Mouse (Mus musculus) heart, postnatal 0 days (tissue): ENCODE data around the gene Zbtb43. TPM values are rescaled to one million over a fixed set of nuclear protein-coding genes. Genes with fewer than 3 reads are reported as not detected.

ENCODE experiments used
- ATAC-seq: fragments of 200-750 bp; cut with Nextera tagmentation; 2 replicates; pipeline ENCODE4 v1.8.0; 2017; ENCODE audit warnings: low read depth, moderate number of reproducible peaks, moderate library complexity; ENCODE audit not compliant: insufficient read depth
- DNase-seq: peaks from one replicate; pipeline ENCODE4 v3.0.0-alpha.2; 2016; ENCODE audit warnings: low spot score
- H3K27ac ChIP-seq: fragments of 300-500 bp; sonication (generic); 2 replicates; pipeline ENCODE4 v1.5.1; 2014; ENCODE audit warnings: low read depth, mild to moderate bottlenecking
- H3K27me3 ChIP-seq: fragments of 300-500 bp; sonication (generic); 2 replicates; pipeline ENCODE4 v1.6.1; 2014; ENCODE audit warnings: low read length, mixed read lengths; ENCODE audit not compliant: control insufficient read depth, insufficient read depth
- H3K36me3 ChIP-seq: fragments of 300-500 bp; sonication (generic); replicated peaks from 2 replicates; pipeline ENCODE4 v1.6.1; 2014; ENCODE audit warnings: low read length, mixed read lengths; ENCODE audit not compliant: control insufficient read depth, insufficient read depth
- H3K4me1 ChIP-seq: fragments of 300-500 bp; sonication (generic); 2 replicates; pipeline ENCODE4 v1.6.1; 2014; ENCODE audit warnings: antibody characterized with exemption; ENCODE audit not compliant: control insufficient read depth, insufficient read depth
- H3K4me2 ChIP-seq: fragments of 300-500 bp; sonication (generic); 2 replicates; pipeline ENCODE4 v1.6.1; 2014; ENCODE audit warnings: low read depth, mild to moderate bottlenecking, low read length, moderate library complexity
- H3K4me3 ChIP-seq: fragments of 300-500 bp; sonication (generic); 2 replicates; pipeline ENCODE4 v1.5.1; 2014; ENCODE audit warnings: low read depth, low read length
- H3K9ac ChIP-seq: fragments of 300-500 bp; sonication (generic); replicated peaks from 2 replicates; pipeline ENCODE4 v1.6.1; 2014; ENCODE audit warnings: low read depth, low read length, mixed read lengths
- H3K9me3 ChIP-seq: fragments of 300-500 bp; sonication (generic); replicated peaks from 2 replicates; pipeline ENCODE4 v1.6.1; 2016; ENCODE audit warnings: low read length; ENCODE audit not compliant: control insufficient read depth
- CTCF ChIP-seq: IDR thresholded peaks from 2 replicates; pipeline ENCODE4 v1.5.1; 2016; ENCODE audit warnings: antibody characterized with exemption, control low read depth, low read depth
- EP300 ChIP-seq: IDR thresholded peaks from 2 replicates; pipeline ENCODE4 v1.6.1; 2016; ENCODE audit warnings: antibody characterized with exemption, low read depth
- WGBS: fragments of 180-500 bp; shearing (Covaris S2); extraction: QIAGEN DNeasy Blood & Tissue Kit; methylation state at CpG from one replicate; pipeline ENCODE4 v1.1.7; 2014; 5-methylcytosine and 5-hydroxymethylcytosine counted together
- polyA plus RNA-seq: library from polyadenylated mRNA; unstranded; fragments of >200 nt; fragmentation: Nextera tagmentation; extraction: Ambion mirVana; gene quantifications from 2 replicates; pipeline ENCODE4 v1.2.1, GENCODE M21; 2015
- total RNA-seq: library from RNA; depleted of rRNA; stranded (reverse); fragments of >200 nt; gene quantifications from 2 replicates; pipeline ENCODE4 v1.2.3, GENCODE M21; 2014; ENCODE audit warnings: low replicate concordance

Zbtb43 gene
- total and polyA plus RNA-seq, 2 experiments from 2014 or later = 11.8 to 12.3 TPM

- WGBS = 87% methylated on average over 7 of the region's 7 CpGs
- TF ChIP-seq CTCF (no peak), EP300 (no peak)
Measured at GRCm38 (mm10) chr2:33462066-33462465, 6.3 kb downstream of the Zbtb43 start.

GRCm38 (mm10) chr2:33461066-33461465 lies 7.3 kb downstream of the Zbtb43 start:
- no peaks in the 10 kb centered on the region for H3K27me3 ChIP-seq
- H3K36me3 ChIP-seq = peaks cover 65% of the 10 kb centered on the region
- peaks cover 9% of the 10 kb centered on the region for H3K4me1 ChIP-seq
- H3K4me2 ChIP-seq = no peak overlapping the region
- ATAC-seq (no peak), DNase-seq (no peak)
- no peak overlapping the region for H3K9ac ChIP-seq
- H3K4me3 ChIP-seq = no peak overlapping the region
- WGBS = 94% methylated on average over 1 of the region's 1 CpGs
- H3K9me3 ChIP-seq = no peaks in the 10 kb centered on the region
- TF ChIP-seq EP300 (no peak), CTCF (no peak)
- no peak overlapping the region for H3K27ac ChIP-seq

More at GRCm38 (mm10) chr2:33462066-33462465, 6.3 kb downstream of the Zbtb43 start:
- no peak overlapping the region for H3K27ac ChIP-seq
- no peak overlapping the region for H3K9ac ChIP-seq
- H3K4me2 ChIP-seq = no peak overlapping the region
- H3K36me3 ChIP-seq = peaks cover 60% of the 10 kb centered on the region
- no peaks in the 10 kb centered on the region for H3K27me3 ChIP-seq
- no peak overlapping the region for H3K4me3 ChIP-seq
- ATAC-seq (no peak), DNase-seq (no peak)
- no peaks in the 10 kb centered on the region for H3K9me3 ChIP-seq
- peaks cover 19% of the 10 kb centered on the region for H3K4me1 ChIP-seq

- ATAC-seq (no peak), DNase-seq (no peak)
- TF ChIP-seq EP300 = no peak
- no peak for TF ChIP-seq CTCF
- no peaks in the 10 kb centered on the region for H3K4me1 ChIP-seq
- no peak overlapping the region for H3K9ac ChIP-seq
- H3K36me3 ChIP-seq = peaks cover 68% of the 10 kb centered on the region
- H3K4me3 ChIP-seq = no peak overlapping the region
- no peaks in the 10 kb centered on the region for H3K9me3 ChIP-seq
- H3K4me2 ChIP-seq = no peak overlapping the region
- WGBS = 55% methylated on average over 4 of the region's 4 CpGs
- H3K27ac ChIP-seq = no peak overlapping the region
- H3K27me3 ChIP-seq = no peaks in the 10 kb centered on the region
Measured at GRCm38 (mm10) chr2:33459660-33460059, 8.7 kb downstream of the Zbtb43 start.

DNA sequence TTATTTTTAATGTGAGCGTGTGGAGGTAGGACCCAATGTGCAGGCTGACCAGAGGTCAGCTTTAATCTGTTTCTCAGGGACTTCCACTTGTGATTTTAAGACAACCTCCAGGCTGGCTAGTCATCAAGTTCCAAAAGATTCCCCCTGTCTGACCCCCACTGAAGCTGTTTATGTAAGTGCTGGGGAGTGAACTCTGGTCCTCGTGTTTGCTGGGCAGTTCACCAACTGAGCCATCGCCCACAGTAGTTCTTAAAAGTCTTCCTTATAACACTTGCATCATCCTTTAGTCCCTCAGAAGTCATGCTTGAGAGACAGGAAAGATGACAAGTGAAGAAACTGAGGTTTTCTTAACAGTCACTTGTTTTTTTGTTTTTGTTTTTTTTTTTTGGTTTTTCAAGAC lies 11.7 kb downstream of the Zbtb43 start:
- DNase-seq (no peak), ATAC-seq (no peak)
- no peak overlapping the region for H3K4me3 ChIP-seq
- no peak overlapping the region for H3K4me2 ChIP-seq
- 74% methylated on average over 3 of the region's 3 CpGs for WGBS
- peaks cover 57% of the 10 kb centered on the region for H3K36me3 ChIP-seq
- no peaks in the 10 kb centered on the region for H3K9me3 ChIP-seq
- no peaks in the 10 kb centered on the region for H3K27me3 ChIP-seq
- H3K9ac ChIP-seq = no peak overlapping the region
- peaks cover 15% of the 10 kb centered on the region; the same call in 1 of the 2 replicates for H3K4me1 ChIP-seq
- no peak for TF ChIP-seq CTCF
- H3K27ac ChIP-seq = no peak overlapping the region

DNA sequence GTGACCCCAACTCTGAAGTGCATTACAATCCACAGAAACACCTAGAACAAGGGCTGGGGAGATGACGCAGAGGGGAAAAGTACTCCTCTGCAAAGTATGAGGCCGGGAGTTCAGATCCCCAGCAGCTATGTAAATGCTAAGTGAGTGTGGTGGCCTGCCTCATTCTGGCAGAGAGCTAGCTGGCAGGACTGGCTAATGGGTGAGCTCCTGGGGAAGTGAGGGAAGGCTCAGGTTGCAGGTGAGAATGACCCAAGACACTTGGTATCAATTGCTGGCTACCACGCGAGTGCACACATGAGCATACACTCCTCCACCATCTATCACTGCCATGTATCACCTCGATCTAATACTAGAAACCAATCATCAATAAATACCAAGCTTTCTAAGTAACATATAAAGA lies 12.1 kb downstream of the Zbtb43 start:
- TF ChIP-seq EP300 (no peak), CTCF (no peak)
- H3K27ac ChIP-seq = no peak overlapping the region
- no peak overlapping the region for H3K4me3 ChIP-seq
- H3K4me2 ChIP-seq = no peak overlapping the region
- H3K9ac ChIP-seq = no peak overlapping the region
- 92% methylated on average over 5 of the region's 5 CpGs for WGBS
- ATAC-seq (no peak), DNase-seq (no peak)
- H3K4me1 ChIP-seq = peaks cover 20% of the 10 kb centered on the region; the same call in 1 of the 2 replicates
- H3K9me3 ChIP-seq = no peaks in the 10 kb centered on the region
- peaks cover 57% of the 10 kb centered on the region for H3K36me3 ChIP-seq
- no peaks in the 10 kb centered on the region for H3K27me3 ChIP-seq

DNA sequence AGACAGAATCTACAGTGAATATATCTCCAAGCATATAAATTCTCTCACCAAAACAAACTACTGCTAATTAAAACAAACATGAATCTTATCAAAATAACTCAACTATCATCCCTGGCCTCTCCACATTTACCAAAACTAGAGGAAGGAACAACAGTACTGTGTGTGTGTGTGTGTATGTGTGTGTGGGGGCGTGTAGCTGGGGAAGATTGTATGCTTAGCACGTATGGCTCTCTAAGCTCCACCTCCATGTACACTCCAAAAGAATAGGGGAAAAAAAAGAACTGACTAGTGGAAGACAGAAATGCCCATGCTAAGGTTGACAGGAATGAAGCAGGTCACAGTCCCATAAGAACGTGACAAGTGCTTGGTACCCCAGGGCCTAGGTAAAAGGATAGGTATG lies 13.0 kb downstream of the Zbtb43 start:
- TF ChIP-seq EP300 (no peak), CTCF (no peak)
- Histone ChIP-seq H3K4me3 (no peak overlapping the region), H3K9me3 (no peaks in the 10 kb centered on the region), H3K4me2 (no peak overlapping the region), H3K9ac (no peak overlapping the region), H3K36me3 (peaks cover 64% of the 10 kb centered on the region), H3K27me3 (no peaks in the 10 kb centered on the region), H3K27ac (no peak overlapping the region), H3K4me1 (peaks cover 22% of the 10 kb centered on the region; the same call in 1 of the 2 replicates)
- DNase-seq (no peak), ATAC-seq (no peak)
- 69% methylated on average over 3 of the region's 3 CpGs for WGBS
